Mouse (Mus musculus): Measurements from ENCODE around the gene Kif1a.

DNA sequence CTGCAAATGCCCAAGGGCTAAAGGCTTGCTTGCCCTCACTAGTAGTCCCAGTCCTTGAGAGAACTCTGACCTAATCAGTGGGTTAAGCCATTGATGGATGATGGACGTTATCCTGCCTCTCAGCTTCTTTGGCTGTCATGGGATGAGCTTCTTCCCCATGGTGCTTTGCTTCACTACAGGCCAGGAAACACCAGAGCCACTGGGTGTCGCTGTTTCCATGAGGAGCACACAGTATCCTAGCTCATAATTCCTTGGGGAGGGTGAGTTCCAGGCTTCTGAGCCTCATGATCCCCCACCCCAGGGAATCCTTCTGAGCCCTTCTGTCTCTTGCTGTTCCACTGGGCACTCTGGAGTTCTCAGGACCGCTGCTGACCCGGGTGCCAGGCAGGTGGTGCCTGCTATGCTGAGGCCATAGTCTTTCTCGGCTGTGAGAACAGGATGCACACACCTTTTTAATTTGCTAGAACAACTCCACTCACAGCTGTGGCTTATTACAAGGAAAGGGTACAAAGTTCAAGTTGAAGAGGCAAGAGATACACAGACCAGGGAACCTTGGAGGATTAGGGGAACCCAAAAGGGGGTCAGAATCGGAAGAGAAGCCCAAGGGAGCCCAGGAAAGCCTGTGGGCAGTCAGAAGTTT, 27.1 kb upstream of the Kif1a start:
- no peak for TF ChIP-seq EP300 (IDR thresholded peaks at IDR 0.05; ENCODE audit: low read depth)
- peak; percentile 78 for TF ChIP-seq CTCF (IDR thresholded peaks at IDR 0.05; ENCODE audit: low read depth)

All from heart, postnatal 0 days (tissue).